Mouse (Mus musculus): ENCODE data around the gene Fam76b. TPM values are rescaled to one million over a fixed set of nuclear protein-coding genes. Genes with fewer than 3 reads are reported as not detected.
"Not testable (repeated sequence)": the region's sequence is repeated elsewhere in the genome, so short reads cannot be mapped to it uniquely, and the experiment has no call there.

Fam76b gene
- 32.9 and 36.3 TPM in 2 replicates for polyA plus RNA-seq (2016; fragmentation: Nextera tagmentation; extraction: Ambion mirVana)

- no peaks in the 10 kb centered on the region for H3K9me3 ChIP-seq (replicated peaks)
- peak within 1 kb of the TSS; percentile 87 for H3K4me2 ChIP-seq (replicated peaks)
- peaks cover 22% of the 10 kb centered on the region for H3K36me3 ChIP-seq
- H3K27me3 ChIP-seq = no peaks in the 10 kb centered on the region
- H3K4me1 ChIP-seq = peaks cover 22% of the 10 kb centered on the region
- peak within 1 kb of the TSS; percentile 98 for H3K27ac ChIP-seq
- peak within 1 kb of the TSS; percentile 90 for H3K4me3 ChIP-seq
- H3K9ac ChIP-seq = peak within 1 kb of the TSS; percentile 91
- WGBS = under 1% methylated on average over 63 of the region's 67 CpGs
- peak; percentile 96 for ATAC-seq (ENCODE audit: low FRiP score)
These were observed at the start of gene Fam76b for GRCm38 (mm10) chr9:13827406-13828086. Gene Fam76b (plus strand): TSS chr9:13827716.

- Histone ChIP-seq H3K27me3 (no peaks in the 10 kb centered on the region), H3K36me3 (peaks cover 9% of the 10 kb centered on the region; the same call in 1 of the 2 replicates), H3K9me3 (replicated peaks) (no peaks in the 10 kb centered on the region), H3K4me3 (no peak overlapping the region), H3K4me1 (no peaks in the 10 kb centered on the region), H3K4me2 (replicated peaks) (no peak overlapping the region), H3K27ac (no peak overlapping the region), H3K9ac (no peak overlapping the region)
- 98% methylated on average over 1 of the region's 1 CpGs for WGBS
- no peak for ATAC-seq (ENCODE audit: low FRiP score)
These were observed 45.5 kb upstream of the Fam76b start for GRCm38 (mm10) chr9:13781985-13782384.

DNA sequence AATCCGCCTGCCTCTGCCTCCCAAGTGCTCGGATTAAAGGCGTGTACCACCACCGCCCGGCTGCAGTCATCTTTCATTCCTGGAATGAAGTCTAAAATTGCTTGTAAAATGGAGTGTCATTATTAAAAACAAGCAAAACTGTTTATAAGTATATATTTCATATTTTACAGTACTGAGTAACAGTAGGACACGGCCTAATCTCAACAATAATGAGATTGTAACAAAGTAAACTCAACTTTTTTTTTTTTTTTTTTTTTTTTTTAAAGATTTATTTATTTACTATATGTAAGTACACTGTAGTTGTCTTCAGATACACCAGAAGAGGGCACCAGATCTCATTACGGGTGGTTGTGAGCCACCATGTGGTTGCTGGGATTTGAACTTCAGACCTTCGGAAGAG is 36.7 kb upstream of the Fam76b start:
- H3K4me1 ChIP-seq; ATAC-seq (ENCODE audit: low FRiP score); H3K4me2 ChIP-seq (replicated peaks); H3K9me3 ChIP-seq (replicated peaks); H3K4me3 ChIP-seq; H3K27ac ChIP-seq; H3K27me3 ChIP-seq; H3K9ac ChIP-seq: not testable (repeated sequence)
- peaks cover 39% of the 10 kb centered on the region for H3K36me3 ChIP-seq
- WGBS = 95% methylated on average over 8 of the region's 8 CpGs

DNA sequence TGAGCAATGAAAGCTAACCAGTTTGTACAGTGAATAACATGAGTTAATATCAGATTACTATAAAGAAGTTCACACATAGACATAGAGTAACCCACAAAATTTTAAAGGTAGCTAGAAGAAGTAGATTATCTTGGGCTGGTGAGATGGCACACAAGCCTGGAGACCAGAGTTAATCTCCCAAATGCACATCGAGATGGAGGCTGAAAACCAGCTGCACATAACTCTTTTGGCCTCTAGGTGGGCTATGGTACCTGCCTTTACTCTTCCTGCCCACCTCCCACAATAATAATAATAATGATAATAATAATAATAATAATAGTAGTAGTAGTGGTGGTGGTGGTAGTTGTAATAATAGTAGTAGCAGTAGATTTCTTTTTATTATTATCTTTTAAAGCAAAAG is 33.2 kb upstream of the Fam76b start:
- peaks cover 46% of the 10 kb centered on the region for H3K36me3 ChIP-seq
- 72% methylated on average over 1 of the region's 1 CpGs for WGBS
- no peak overlapping the region for H3K27ac ChIP-seq

GRCm38 (mm10) chr9:13794756-13795155 is 32.8 kb upstream of the Fam76b start:
- Histone ChIP-seq H3K4me3 (no peak overlapping the region), H3K27ac (no peak overlapping the region), H3K4me1 (no peaks in the 10 kb centered on the region), H3K9me3 (replicated peaks) (no peaks in the 10 kb centered on the region), H3K4me2 (replicated peaks) (no peak overlapping the region), H3K9ac (no peak overlapping the region), H3K36me3 (peaks cover 46% of the 10 kb centered on the region), H3K27me3 (no peaks in the 10 kb centered on the region)
- WGBS = 96% methylated on average over 2 of the region's 2 CpGs
- ATAC-seq (ENCODE audit: low FRiP score) = no peak

More for the DNA sequence above, 33.2 kb upstream of the Fam76b start:
- no peaks in the 10 kb centered on the region for H3K27me3 ChIP-seq
- no peak for ATAC-seq (ENCODE audit: low FRiP score)
- H3K9ac ChIP-seq = no peak overlapping the region
- no peak overlapping the region for H3K4me2 ChIP-seq (replicated peaks)
- no peak overlapping the region for H3K4me3 ChIP-seq
- H3K9me3 ChIP-seq (replicated peaks) = no peaks in the 10 kb centered on the region
- no peaks in the 10 kb centered on the region for H3K4me1 ChIP-seq

- WGBS = 79% methylated on average over 1 of the region's 1 CpGs
- Histone ChIP-seq H3K4me1 (no peaks in the 10 kb centered on the region), H3K4me2 (replicated peaks) (no peak overlapping the region), H3K9me3 (replicated peaks) (no peaks in the 10 kb centered on the region), H3K27me3 (no peaks in the 10 kb centered on the region), H3K4me3 (no peak overlapping the region), H3K36me3 (peaks cover 59% of the 10 kb centered on the region), H3K9ac (no peak overlapping the region), H3K27ac (no peak overlapping the region)
- ATAC-seq (ENCODE audit: low FRiP score) = no peak
These were observed 23.0 kb upstream of the Fam76b start for GRCm38 (mm10) chr9:13804480-13804879.

- ATAC-seq (ENCODE audit: low FRiP score) = no peak
- Histone ChIP-seq H3K9ac (no peak overlapping the region), H3K27ac (no peak overlapping the region), H3K4me1 (no peaks in the 10 kb centered on the region), H3K9me3 (replicated peaks) (no peaks in the 10 kb centered on the region), H3K36me3 (peaks cover 66% of the 10 kb centered on the region), H3K27me3 (no peaks in the 10 kb centered on the region), H3K4me3 (no peak overlapping the region), H3K4me2 (replicated peaks) (no peak overlapping the region)
- 93% methylated on average over 7 of the region's 7 CpGs for WGBS
These were observed 20.7 kb upstream of the Fam76b start for GRCm38 (mm10) chr9:13806854-13807253.

- Histone ChIP-seq H3K36me3 (peaks cover 69% of the 10 kb centered on the region), H3K27ac (no peak overlapping the region), H3K27me3 (no peaks in the 10 kb centered on the region), H3K4me3 (no peak overlapping the region), H3K4me1 (no peaks in the 10 kb centered on the region), H3K9ac (no peak overlapping the region), H3K9me3 (replicated peaks) (no peaks in the 10 kb centered on the region), H3K4me2 (replicated peaks) (no peak overlapping the region)
- 95% methylated on average over 5 of the region's 5 CpGs for WGBS
- no peak for ATAC-seq (ENCODE audit: low FRiP score)
These were observed 19.9 kb upstream of the Fam76b start for GRCm38 (mm10) chr9:13807657-13808056.

DNA sequence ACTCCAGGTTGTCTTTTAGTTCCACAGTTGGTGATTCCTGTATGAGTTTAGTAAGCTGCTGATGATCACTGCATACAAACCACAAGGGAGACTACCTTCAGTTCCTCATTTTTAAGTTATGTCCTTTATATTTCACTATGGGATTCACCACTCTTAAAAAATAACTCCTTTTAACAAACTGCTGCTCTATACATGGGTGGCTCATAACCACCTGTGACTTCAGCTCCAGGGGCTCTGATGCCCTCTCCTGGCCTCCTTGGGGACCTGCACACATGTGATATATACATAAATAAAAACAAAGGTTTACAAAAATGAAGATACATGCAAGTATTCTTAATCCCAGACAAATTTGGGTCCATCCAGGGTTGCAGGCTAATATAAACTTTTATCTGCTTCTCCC is 17.6 kb upstream of the Fam76b start:
- no peak overlapping the region for H3K9ac ChIP-seq
- no peaks in the 10 kb centered on the region for H3K27me3 ChIP-seq
- no peak overlapping the region for H3K4me3 ChIP-seq
- H3K4me1 ChIP-seq = no peaks in the 10 kb centered on the region
- H3K27ac ChIP-seq = no peak overlapping the region
- ATAC-seq (ENCODE audit: low FRiP score) = no peak
- no peak overlapping the region for H3K4me2 ChIP-seq (replicated peaks)
- peaks cover 69% of the 10 kb centered on the region for H3K36me3 ChIP-seq
- no peaks in the 10 kb centered on the region for H3K9me3 ChIP-seq (replicated peaks)

- no peak overlapping the region for H3K4me2 ChIP-seq (replicated peaks)
- no peak overlapping the region for H3K4me3 ChIP-seq
- WGBS = 87% methylated on average over 9 of the region's 9 CpGs
- H3K27me3 ChIP-seq = no peaks in the 10 kb centered on the region
- H3K4me1 ChIP-seq = no peaks in the 10 kb centered on the region
- H3K9me3 ChIP-seq (replicated peaks) = no peaks in the 10 kb centered on the region
- ATAC-seq (ENCODE audit: low FRiP score) = no peak
- H3K9ac ChIP-seq = no peak overlapping the region
- peaks cover 69% of the 10 kb centered on the region for H3K36me3 ChIP-seq
- no peak overlapping the region for H3K27ac ChIP-seq
These were observed 9.1 kb upstream of the Fam76b start for GRCm38 (mm10) chr9:13818369-13818768.

GRCm38 (mm10) chr9:13820774-13821173 is 6.7 kb upstream of the Fam76b start:
- ATAC-seq (ENCODE audit: low FRiP score) = no peak
- peaks cover 51% of the 10 kb centered on the region for H3K36me3 ChIP-seq
- 96% methylated on average over 3 of the region's 3 CpGs for WGBS
- H3K9me3 ChIP-seq (replicated peaks) = no peaks in the 10 kb centered on the region
- no peak overlapping the region for H3K4me2 ChIP-seq (replicated peaks)
- H3K4me3 ChIP-seq = no peak overlapping the region
- H3K9ac ChIP-seq = no peak overlapping the region
- H3K4me1 ChIP-seq = peaks cover 15% of the 10 kb centered on the region
- H3K27me3 ChIP-seq = no peaks in the 10 kb centered on the region
- H3K27ac ChIP-seq = no peak overlapping the region

DNA sequence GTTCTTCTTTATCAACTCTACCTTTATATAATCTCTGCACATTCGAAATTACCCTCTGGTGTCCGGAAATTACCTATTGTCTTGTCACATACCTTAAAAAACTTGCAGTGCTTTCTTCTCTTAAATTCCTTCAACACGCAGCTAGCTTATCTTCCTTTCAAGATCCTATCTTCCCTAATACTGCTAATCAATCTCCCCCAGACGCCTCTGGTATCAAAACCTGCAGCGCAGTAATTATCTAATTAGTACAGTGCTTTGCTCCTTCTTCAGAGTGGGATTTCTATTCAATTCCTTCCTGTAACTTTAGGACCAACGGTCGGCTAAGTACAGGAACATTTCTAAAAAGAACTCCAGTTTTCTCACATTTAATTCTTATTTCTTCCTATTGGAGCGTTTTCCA is 1.6 kb upstream of the Fam76b start:
- Histone ChIP-seq H3K4me1 (peaks cover 22% of the 10 kb centered on the region), H3K9me3 (replicated peaks) (no peaks in the 10 kb centered on the region), H3K36me3 (peaks cover 15% of the 10 kb centered on the region), H3K4me2 (replicated peaks) (peak overlapping the region; percentile 64), H3K27ac (peak overlapping the region; percentile 96), H3K27me3 (no peaks in the 10 kb centered on the region), H3K9ac (peak overlapping the region; percentile 83), H3K4me3 (peak overlapping the region; percentile 90)
- 9% methylated on average over 8 of the region's 8 CpGs for WGBS
- no peak for ATAC-seq (ENCODE audit: low FRiP score)

DNA sequence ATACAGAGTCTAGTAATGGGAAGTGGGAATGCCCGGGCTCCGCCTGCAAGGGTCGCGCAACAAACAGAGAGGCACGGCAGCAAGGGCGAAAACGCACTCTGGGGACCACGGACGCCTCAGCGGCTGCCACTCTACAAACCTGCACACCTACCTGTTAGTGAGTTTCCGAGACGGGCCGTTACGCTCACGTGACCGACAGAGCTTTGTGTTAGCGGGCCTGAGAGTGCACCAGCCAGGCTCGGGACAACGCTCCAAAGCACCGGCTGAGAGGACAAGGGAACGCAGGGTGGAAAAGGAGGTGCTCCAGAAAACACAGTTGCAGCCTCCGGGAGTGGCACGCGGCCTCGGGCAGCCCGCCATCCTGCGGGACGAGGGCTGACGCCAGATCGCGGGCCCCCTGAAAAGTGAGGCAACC is 1.1 kb upstream of the Fam76b start:
- Histone ChIP-seq H3K27me3 (no peaks in the 10 kb centered on the region), H3K9ac (peak overlapping the region; percentile 83), H3K36me3 (peaks cover 15% of the 10 kb centered on the region), H3K9me3 (replicated peaks) (no peaks in the 10 kb centered on the region), H3K4me1 (peaks cover 22% of the 10 kb centered on the region), H3K4me3 (peak overlapping the region; percentile 90), H3K4me2 (replicated peaks) (peak overlapping the region; percentile 64), H3K27ac (peak overlapping the region; percentile 96)
- peak; percentile 24 for ATAC-seq (ENCODE audit: low FRiP score)
- WGBS = under 1% methylated on average over 31 of the region's 31 CpGs

Data from hindbrain, embryonic 12.5 days (tissue).